Mouse (Mus musculus) neural tube, embryonic 14.5 days (tissue): ENCODE results near the gene Pdss2. TPM values are rescaled to one million over a fixed set of nuclear protein-coding genes. Genes with fewer than 3 reads are reported as not detected.

Experiments
- ATAC-seq: fragments of 200-750 bp; cut with Nextera tagmentation; 2 replicates; pipeline ENCODE4 v1.8.0; 2017; ENCODE audit warnings: low read depth, mild to moderate bottlenecking, moderate TSS enrichment, moderate library complexity
- H3K27ac ChIP-seq: fragments of 300-500 bp; sonication (generic); 2 replicates; pipeline ENCODE4 v1.5.1; 2014; ENCODE audit warnings: low read depth, mild to moderate bottlenecking, control low read depth, low read length, moderate library complexity, mixed read lengths
- H3K27me3 ChIP-seq: fragments of 300-500 bp; sonication (generic); 2 replicates; pipeline ENCODE4 v1.6.1; 2014; ENCODE audit warnings: low read length; ENCODE audit not compliant: control insufficient read depth, insufficient read depth
- H3K36me3 ChIP-seq: fragments of 300-500 bp; sonication (generic); 2 replicates; pipeline ENCODE4 v1.6.1; 2014; ENCODE audit warnings: low read length, mixed read lengths; ENCODE audit not compliant: control insufficient read depth, insufficient read depth
- H3K4me1 ChIP-seq: fragments of 300-500 bp; sonication (generic); 2 replicates; pipeline ENCODE4 v1.6.1; 2014; ENCODE audit warnings: low read length; ENCODE audit not compliant: control insufficient read depth, insufficient read depth
- H3K4me2 ChIP-seq: fragments of 300-500 bp; sonication (generic); 2 replicates; pipeline ENCODE4 v1.6.1; 2014; ENCODE audit warnings: mild to moderate bottlenecking, low read depth, low read length, control low read depth
- H3K4me3 ChIP-seq: fragments of 300-500 bp; sonication (generic); 2 replicates; pipeline ENCODE4 v1.5.1; 2014; ENCODE audit warnings: low read depth, low read length, control low read depth, mixed read lengths
- H3K9ac ChIP-seq: fragments of 300-500 bp; sonication (generic); replicated peaks from 2 replicates; pipeline ENCODE4 v1.6.1; 2014; ENCODE audit warnings: low read depth, mild to moderate bottlenecking, control low read depth, low read length, mixed read lengths
- H3K9me3 ChIP-seq: fragments of 300-500 bp; sonication (generic); 2 replicates; pipeline ENCODE4 v1.6.1; 2016; ENCODE audit warnings: low read length; ENCODE audit not compliant: control insufficient read depth
- WGBS: fragments of 180-500 bp; shearing (Covaris S2); extraction: QIAGEN DNeasy Blood & Tissue Kit; methylation state at CpG from one replicate; pipeline ENCODE4 v1.1.7; 2014; 5-methylcytosine and 5-hydroxymethylcytosine counted together
- polyA plus RNA-seq: library from polyadenylated mRNA; unstranded; fragments of >200 nt; fragmentation: Nextera tagmentation; extraction: Ambion mirVana; gene quantifications from 2 replicates; pipeline ENCODE4 v1.2.1, GENCODE M21; 2014

Pdss2 gene
- polyA plus RNA-seq, 1 experiment from 2014 or later = 17.3 TPM

GRCm38 (mm10) chr10:43382660-43383059 lies 161.4 kb downstream of the Pdss2 start:
- H3K36me3 ChIP-seq = no peaks in the 10 kb centered on the region
- ATAC-seq = no peak
- H3K27ac ChIP-seq = no peak overlapping the region
- H3K4me1 ChIP-seq = no peaks in the 10 kb centered on the region
- H3K27me3 ChIP-seq = no peaks in the 10 kb centered on the region
- no peak overlapping the region for H3K4me2 ChIP-seq
- H3K4me3 ChIP-seq = no peak overlapping the region
- 70% methylated on average over 3 of the region's 3 CpGs for WGBS
- no peaks in the 10 kb centered on the region for H3K9me3 ChIP-seq
- no peak overlapping the region for H3K9ac ChIP-seq

DNA sequence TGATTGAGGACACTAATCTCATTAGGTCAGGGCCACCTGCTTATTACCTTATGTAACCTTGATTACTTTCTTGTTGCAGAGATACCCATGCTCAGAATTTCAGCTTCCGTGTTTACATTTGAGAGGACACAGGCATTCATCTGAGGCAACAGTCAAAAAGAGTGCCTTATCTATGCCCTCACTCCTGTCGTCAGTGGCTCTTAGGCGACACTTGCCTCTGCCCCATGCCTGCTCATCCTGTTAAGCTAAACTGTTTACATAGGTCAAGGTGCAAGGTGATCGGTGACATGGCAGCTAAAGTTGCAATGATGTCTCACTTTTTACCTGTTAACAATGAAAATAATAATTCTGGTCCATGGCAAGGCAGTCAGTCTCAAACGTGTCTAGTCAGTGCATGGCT lies 163.3 kb downstream of the Pdss2 start:
- Histone ChIP-seq H3K27ac (no peak overlapping the region), H3K9ac (no peak overlapping the region), H3K4me1 (no peaks in the 10 kb centered on the region), H3K4me2 (no peak overlapping the region), H3K27me3 (no peaks in the 10 kb centered on the region), H3K36me3 (no peaks in the 10 kb centered on the region), H3K9me3 (no peaks in the 10 kb centered on the region), H3K4me3 (no peak overlapping the region)
- WGBS = 89% methylated on average over 5 of the region's 5 CpGs
- no peak for ATAC-seq

DNA sequence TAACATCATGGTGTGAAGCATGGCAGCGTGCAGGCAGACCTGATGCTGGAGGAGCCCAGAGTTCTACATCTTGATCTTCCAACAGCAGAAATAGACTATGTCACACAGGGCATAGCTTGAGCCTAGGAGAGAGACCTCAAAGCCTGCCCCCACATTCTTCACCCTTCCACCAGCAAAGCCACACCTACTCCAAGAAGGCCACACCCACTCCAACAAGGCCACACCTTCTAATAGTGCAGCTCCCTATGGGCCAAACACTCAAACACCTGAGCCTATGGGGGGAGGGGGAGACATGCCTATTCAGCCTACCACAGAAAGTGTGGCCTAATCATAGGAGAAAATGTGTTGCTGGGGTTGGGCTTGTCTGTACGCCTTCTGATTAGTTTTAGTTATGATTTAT lies 171.6 kb downstream of the Pdss2 start:
- Histone ChIP-seq H3K9me3 (no peaks in the 10 kb centered on the region), H3K27ac (no peak overlapping the region), H3K4me2 (no peak overlapping the region), H3K9ac (no peak overlapping the region), H3K4me3 (no peak overlapping the region), H3K4me1 (no peaks in the 10 kb centered on the region), H3K27me3 (no peaks in the 10 kb centered on the region), H3K36me3 (no peaks in the 10 kb centered on the region)
- no peak for ATAC-seq
- 98% methylated on average over 2 of the region's 2 CpGs for WGBS

DNA sequence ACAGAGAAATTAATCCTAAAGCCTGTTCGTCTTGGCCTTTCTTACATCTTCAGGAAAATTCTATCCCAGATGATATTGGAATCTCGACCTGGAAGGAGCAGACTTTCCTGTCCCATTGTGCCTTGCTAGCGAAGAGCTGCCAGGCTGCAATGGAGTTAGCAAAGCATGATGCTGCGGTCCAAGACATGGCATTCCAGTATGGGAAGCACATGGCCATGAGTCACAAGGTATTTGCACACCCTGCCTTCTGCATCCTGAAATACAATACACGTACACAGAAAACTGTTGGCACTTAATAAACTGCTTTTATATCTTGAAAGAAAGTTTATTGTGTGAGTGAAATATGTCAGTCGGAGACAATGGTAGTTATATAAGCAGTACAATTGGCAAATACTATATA lies 172.5 kb downstream of the Pdss2 start:
- WGBS = 93% methylated on average over 6 of the region's 6 CpGs
- Histone ChIP-seq H3K27ac (no peak overlapping the region), H3K4me2 (no peak overlapping the region), H3K36me3 (no peaks in the 10 kb centered on the region), H3K9ac (no peak overlapping the region), H3K4me1 (no peaks in the 10 kb centered on the region), H3K4me3 (no peak overlapping the region), H3K27me3 (no peaks in the 10 kb centered on the region), H3K9me3 (no peaks in the 10 kb centered on the region)
- ATAC-seq = no peak

GRCm38 (mm10) chr10:43395824-43396223 lies 174.5 kb downstream of the Pdss2 start:
- H3K9me3 ChIP-seq = no peaks in the 10 kb centered on the region
- no peak for ATAC-seq
- no peaks in the 10 kb centered on the region for H3K27me3 ChIP-seq
- WGBS = 83% methylated on average over 4 of the region's 4 CpGs
- no peak overlapping the region for H3K4me3 ChIP-seq
- H3K4me1 ChIP-seq = no peaks in the 10 kb centered on the region
- H3K4me2 ChIP-seq = no peak overlapping the region
- H3K27ac ChIP-seq = no peak overlapping the region
- H3K9ac ChIP-seq = no peak overlapping the region
- no peaks in the 10 kb centered on the region for H3K36me3 ChIP-seq

DNA sequence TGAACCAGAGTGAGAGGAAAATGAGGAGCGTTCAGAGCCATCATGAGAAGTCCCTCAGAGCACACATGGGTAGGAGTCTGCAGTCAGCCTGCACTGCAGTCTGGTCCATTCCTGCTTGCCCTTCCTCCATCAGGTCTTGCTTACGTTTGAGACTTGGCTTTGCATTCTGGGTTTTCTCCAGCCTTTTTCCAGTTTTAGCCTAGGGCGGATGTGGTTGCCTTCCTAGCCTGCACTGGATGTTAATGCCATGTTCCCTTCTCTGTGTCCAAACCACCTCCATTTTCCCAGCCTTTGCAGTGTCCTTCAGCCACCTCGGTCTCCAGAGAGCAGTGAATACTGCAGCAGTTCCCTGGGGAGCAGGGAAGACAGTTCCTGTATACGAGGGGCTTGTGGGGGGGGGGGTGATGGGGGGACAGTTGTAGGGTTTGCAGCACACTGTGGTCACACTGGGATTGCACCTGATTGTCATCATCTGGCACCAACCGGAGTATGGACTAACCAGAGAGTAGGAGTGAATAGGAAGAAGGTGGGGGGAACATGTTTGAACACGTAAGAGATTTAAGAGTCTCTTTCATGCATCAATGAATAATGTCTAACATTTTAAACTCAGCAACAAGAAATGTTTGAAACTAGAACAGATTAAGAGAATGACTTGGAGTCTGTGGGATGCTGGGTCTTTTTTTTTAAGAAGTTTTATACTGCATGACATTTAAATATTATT lies 178.5 kb downstream of the Pdss2 start:
- Histone ChIP-seq H3K9me3 (no peaks in the 10 kb centered on the region; the same call in 1 of the 2 replicates), H3K4me1 (no peaks in the 10 kb centered on the region), H3K4me3 (no peak overlapping the region), H3K27ac (no peak overlapping the region), H3K36me3 (no peaks in the 10 kb centered on the region), H3K9ac (no peak overlapping the region), H3K27me3 (no peaks in the 10 kb centered on the region), H3K4me2 (no peak overlapping the region)
- no peak for ATAC-seq
- 77% methylated on average over 7 of the region's 7 CpGs for WGBS

DNA sequence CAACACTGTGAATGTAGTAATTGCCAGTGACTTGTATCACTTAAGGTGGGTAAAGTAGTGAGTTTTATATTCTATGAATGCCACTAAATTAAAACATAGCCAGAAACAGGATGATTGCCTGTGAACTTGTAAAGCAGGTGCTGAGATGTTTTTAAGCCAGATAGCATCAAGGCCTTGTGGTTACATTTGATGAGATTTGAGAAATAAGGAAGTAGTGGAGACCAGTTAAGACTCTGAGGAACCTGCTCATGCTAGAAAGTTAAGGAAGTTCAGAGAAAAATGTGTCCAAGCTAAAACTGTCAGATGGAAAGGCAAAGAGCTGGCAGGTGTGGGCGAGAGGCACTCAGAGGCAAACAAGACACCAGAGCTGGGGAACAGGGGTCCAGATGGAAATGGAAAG lies 184.8 kb downstream of the Pdss2 start:
- Histone ChIP-seq H3K27me3 (no peaks in the 10 kb centered on the region), H3K9ac (no peak overlapping the region), H3K36me3 (no peaks in the 10 kb centered on the region), H3K4me2 (no peak overlapping the region), H3K9me3 (no peaks in the 10 kb centered on the region; the same call in 1 of the 2 replicates), H3K27ac (no peak overlapping the region), H3K4me3 (no peak overlapping the region), H3K4me1 (no peaks in the 10 kb centered on the region)
- ATAC-seq = no peak
- 95% methylated on average over 1 of the region's 1 CpGs for WGBS

- H3K4me3 ChIP-seq = no peak overlapping the region
- ATAC-seq = no peak
- H3K9ac ChIP-seq = no peak overlapping the region
- H3K27me3 ChIP-seq = no peaks in the 10 kb centered on the region
- H3K36me3 ChIP-seq = no peaks in the 10 kb centered on the region
- no peak overlapping the region for H3K27ac ChIP-seq
- H3K9me3 ChIP-seq = no peaks in the 10 kb centered on the region; the same call in 1 of the 2 replicates
- no peak overlapping the region for H3K4me2 ChIP-seq
- WGBS = 81% methylated on average over 12 of the region's 12 CpGs
- H3K4me1 ChIP-seq = no peaks in the 10 kb centered on the region
Observed at GRCm38 (mm10) chr10:43406885-43407284, 185.6 kb downstream of the Pdss2 start.

DNA sequence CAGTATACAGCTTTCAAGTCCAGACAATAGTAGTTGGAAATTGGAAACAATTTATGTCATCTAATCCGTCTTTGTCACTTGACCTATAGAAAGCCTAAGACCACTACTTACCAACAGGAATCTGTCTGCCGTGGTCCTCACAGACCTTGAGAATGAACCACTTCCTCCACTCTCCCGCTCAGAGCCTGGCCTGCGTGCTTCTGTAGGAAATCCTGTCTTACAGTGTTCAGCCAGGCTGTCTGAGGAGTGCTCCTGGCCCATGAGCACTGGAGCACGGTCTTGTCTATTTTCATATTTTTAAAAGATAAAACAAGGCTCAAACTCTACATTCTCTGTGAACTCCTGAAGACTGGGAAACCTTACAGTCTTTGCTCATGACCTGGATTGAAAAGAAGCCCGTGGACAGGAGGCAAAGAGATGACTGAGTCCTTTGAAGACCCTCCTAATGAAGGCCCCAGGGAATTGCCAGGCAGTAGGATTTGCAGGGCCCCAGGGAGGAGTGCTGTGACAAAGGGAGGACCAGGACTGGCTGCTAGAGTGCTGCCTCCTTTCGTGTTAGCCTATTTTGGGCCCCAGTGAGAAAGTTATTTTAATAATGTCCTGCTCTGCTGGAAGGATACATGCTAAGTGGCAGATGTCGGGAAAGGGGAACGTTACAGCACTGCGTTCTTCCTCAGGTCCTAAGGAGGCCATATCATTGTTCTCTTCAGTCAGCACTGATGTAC lies 188.4 kb downstream of the Pdss2 start:
- Histone ChIP-seq H3K9ac (no peak overlapping the region), H3K4me1 (no peaks in the 10 kb centered on the region), H3K4me2 (no peak overlapping the region), H3K27me3 (no peaks in the 10 kb centered on the region), H3K27ac (no peak overlapping the region), H3K9me3 (no peaks in the 10 kb centered on the region), H3K4me3 (no peak overlapping the region), H3K36me3 (no peaks in the 10 kb centered on the region)
- no peak for ATAC-seq
- WGBS = 68% methylated on average over 10 of the region's 10 CpGs
